Mouse (Mus musculus): ENCODE data around the gene Ncoa4. TPM values are rescaled to one million over a fixed set of nuclear protein-coding genes. Genes with fewer than 3 reads are reported as not detected.
"Not testable (repeated sequence)": the region's sequence is repeated elsewhere in the genome, so short reads cannot be mapped to it uniquely, and the experiment has no call there.

The Ncoa4 gene
- polyA plus RNA-seq, 1 experiment from 2014 or later: 93.6 TPM

GRCm38 (mm10) chr14:32163203-32163888 is 3.7 kb downstream of the Ncoa4 start:
- Histone ChIP-seq H3K4me3 (replicated peaks) (no peak overlapping the region), H3K4me1 (replicated peaks) (peaks cover 36% of the 10 kb centered on the region), H3K4me2 (replicated peaks) (no peak overlapping the region), H3K9me3 (no peaks in the 10 kb centered on the region), H3K36me3 (no peaks in the 10 kb centered on the region), H3K9ac (replicated peaks) (no peak overlapping the region), H3K27me3 (no peaks in the 10 kb centered on the region), H3K27ac (no peak overlapping the region)
- 93% methylated on average over 11 of the region's 11 CpGs for WGBS
- ATAC-seq: no peak

- H3K27ac ChIP-seq: no peak overlapping the region
- no peak for ATAC-seq
- H3K4me2 ChIP-seq (replicated peaks): no peak overlapping the region
- no peaks in the 10 kb centered on the region for H3K36me3 ChIP-seq
- no peaks in the 10 kb centered on the region for H3K27me3 ChIP-seq
- 86% methylated on average over 8 of the region's 8 CpGs for WGBS
- no peak overlapping the region for H3K9ac ChIP-seq (replicated peaks)
- H3K9me3 ChIP-seq: no peaks in the 10 kb centered on the region
- peaks cover 35% of the 10 kb centered on the region for H3K4me1 ChIP-seq (replicated peaks)
- no peak overlapping the region for H3K4me3 ChIP-seq (replicated peaks)
These were observed 4.7 kb downstream of the Ncoa4 start for GRCm38 (mm10) chr14:32164173-32165051.

GRCm38 (mm10) chr14:32165278-32166061 is 5.8 kb downstream of the Ncoa4 start:
- H3K27ac ChIP-seq: 0 out of 2 replicates have a peak overlapping the region, but pooled peaks have one; percentile 51
- peak overlapping the region; percentile 50 for H3K4me3 ChIP-seq (replicated peaks)
- no peaks in the 10 kb centered on the region for H3K9me3 ChIP-seq
- peaks cover 31% of the 10 kb centered on the region for H3K4me1 ChIP-seq (replicated peaks)
- peak overlapping the region; percentile 98 for H3K4me2 ChIP-seq (replicated peaks)
- 1% methylated on average over 42 of the region's 42 CpGs for WGBS
- H3K9ac ChIP-seq (replicated peaks): peak overlapping the region; percentile 65
- H3K27me3 ChIP-seq: no peaks in the 10 kb centered on the region
- ATAC-seq: peak; percentile 30
- H3K36me3 ChIP-seq: no peaks in the 10 kb centered on the region

DNA sequence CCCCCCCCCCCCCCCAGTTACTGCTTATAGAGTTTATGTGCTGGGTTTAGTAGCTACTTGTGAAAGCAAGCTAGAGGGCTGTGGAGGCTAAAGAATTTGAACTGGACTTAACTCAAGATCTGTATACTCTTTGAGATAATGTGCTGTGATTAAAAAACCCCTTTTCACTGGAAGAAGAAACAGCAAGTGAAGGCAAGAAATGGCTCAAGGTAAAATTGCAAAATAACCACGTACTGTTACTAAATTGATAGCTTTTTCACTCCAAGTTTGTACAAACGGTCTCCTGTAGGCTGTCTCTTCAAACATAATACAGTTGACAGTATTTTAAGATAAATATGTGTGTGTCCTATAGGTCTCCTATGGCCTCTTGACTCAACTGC is 6.4 kb downstream of the Ncoa4 start:
- Histone ChIP-seq H3K9me3 (no peaks in the 10 kb centered on the region), H3K9ac (replicated peaks) (no peak overlapping the region), H3K27ac (no peak overlapping the region), H3K4me1 (replicated peaks) (peaks cover 26% of the 10 kb centered on the region), H3K27me3 (no peaks in the 10 kb centered on the region), H3K4me2 (replicated peaks) (peak overlapping the region; percentile 98), H3K4me3 (replicated peaks) (peak overlapping the region; percentile 50; the same call in 1 of the 2 replicates), H3K36me3 (no peaks in the 10 kb centered on the region)
- WGBS: 77% methylated on average over 2 of the region's 2 CpGs
- no peak for ATAC-seq

DNA sequence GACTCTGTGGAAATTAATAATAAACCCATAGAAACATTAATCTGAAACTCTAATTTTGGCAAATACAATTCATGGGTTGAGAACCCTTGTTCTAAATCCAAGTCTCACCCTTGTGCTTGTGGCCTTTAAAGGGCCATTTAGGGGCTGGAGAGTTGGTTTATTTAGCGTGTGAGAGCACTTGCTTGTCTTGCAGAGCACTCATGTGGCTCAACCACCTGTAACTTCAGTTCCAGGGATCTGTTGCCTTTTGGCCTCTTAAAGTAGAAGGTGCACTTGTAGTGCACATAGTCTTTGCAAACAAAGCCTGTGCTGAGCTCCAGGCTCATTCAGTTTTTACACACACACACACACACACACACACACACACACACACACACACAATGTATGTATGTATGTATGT is 7.2 kb downstream of the Ncoa4 start:
- ATAC-seq: no peak
- no peak overlapping the region for H3K9ac ChIP-seq (replicated peaks)
- WGBS: 78% methylated on average over 1 of the region's 1 CpGs
- H3K4me2 ChIP-seq (replicated peaks): no peak overlapping the region
- no peaks in the 10 kb centered on the region for H3K36me3 ChIP-seq
- no peak overlapping the region for H3K4me3 ChIP-seq (replicated peaks)
- H3K27ac ChIP-seq: no peak overlapping the region
- no peaks in the 10 kb centered on the region for H3K9me3 ChIP-seq
- H3K27me3 ChIP-seq: no peaks in the 10 kb centered on the region
- H3K4me1 ChIP-seq (replicated peaks): peaks cover 18% of the 10 kb centered on the region

GRCm38 (mm10) chr14:32167326-32167725 is 7.7 kb downstream of the Ncoa4 start:
- WGBS: 93% methylated on average over 5 of the region's 5 CpGs

GRCm38 (mm10) chr14:32168653-32169231 is 9.1 kb downstream of the Ncoa4 start:
- H3K27ac ChIP-seq: no peak overlapping the region
- H3K9ac ChIP-seq (replicated peaks): no peak overlapping the region
- peaks cover 15% of the 10 kb centered on the region for H3K36me3 ChIP-seq
- 73% methylated on average over 3 of the region's 3 CpGs for WGBS
- H3K4me1 ChIP-seq (replicated peaks): peaks cover 17% of the 10 kb centered on the region
- no peaks in the 10 kb centered on the region for H3K9me3 ChIP-seq
- no peak for ATAC-seq
- H3K4me3 ChIP-seq (replicated peaks): no peak overlapping the region
- H3K27me3 ChIP-seq: no peaks in the 10 kb centered on the region
- H3K4me2 ChIP-seq (replicated peaks): no peak overlapping the region

More at GRCm38 (mm10) chr14:32167326-32167725, 7.7 kb downstream of the Ncoa4 start:
- Histone ChIP-seq H3K27ac (no peak overlapping the region), H3K36me3 (0 out of 2 replicates have a peak, but pooled peaks cover 4% of the 10 kb centered on the region), H3K4me1 (replicated peaks) (peaks cover 17% of the 10 kb centered on the region), H3K4me2 (replicated peaks) (no peak overlapping the region), H3K27me3 (no peaks in the 10 kb centered on the region), H3K9me3 (no peaks in the 10 kb centered on the region), H3K4me3 (replicated peaks) (no peak overlapping the region), H3K9ac (replicated peaks) (no peak overlapping the region)
- ATAC-seq: no peak

- H3K4me1 ChIP-seq (replicated peaks): peaks cover 14% of the 10 kb centered on the region
- no peak overlapping the region for H3K9ac ChIP-seq (replicated peaks)
- ATAC-seq: no peak
- no peak overlapping the region for H3K4me2 ChIP-seq (replicated peaks)
- no peak overlapping the region for H3K27ac ChIP-seq
- H3K27me3 ChIP-seq: no peaks in the 10 kb centered on the region
- 91% methylated on average over 4 of the region's 4 CpGs for WGBS
- no peak overlapping the region for H3K4me3 ChIP-seq (replicated peaks)
- H3K36me3 ChIP-seq: peaks cover 24% of the 10 kb centered on the region
- no peaks in the 10 kb centered on the region for H3K9me3 ChIP-seq
These were observed 10.5 kb downstream of the Ncoa4 start for GRCm38 (mm10) chr14:32170137-32170536.

DNA sequence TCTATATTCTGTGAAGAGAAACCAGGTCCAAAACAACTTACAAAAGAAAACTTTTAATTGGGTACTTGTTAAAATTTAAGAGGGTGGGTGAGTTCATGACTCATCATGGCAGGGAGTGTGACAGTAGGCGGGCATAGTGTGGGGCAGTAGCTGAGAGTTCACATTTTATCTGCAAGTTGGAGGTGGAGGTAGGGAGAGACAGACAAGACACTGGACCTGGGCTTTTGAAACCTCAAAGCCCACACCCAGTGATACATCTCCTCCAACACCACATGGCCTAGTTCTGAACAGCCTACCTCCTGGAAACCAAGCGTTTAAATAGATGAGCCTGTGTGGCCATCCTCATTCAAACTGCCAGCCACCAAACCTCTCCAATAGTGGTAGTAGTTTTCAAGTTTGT is 15.6 kb downstream of the Ncoa4 start:
- no peak for ATAC-seq
- Histone ChIP-seq H3K4me2 (replicated peaks) (no peak overlapping the region), H3K4me3 (replicated peaks) (no peak overlapping the region), H3K36me3 (peaks cover 36% of the 10 kb centered on the region), H3K9me3 (no peaks in the 10 kb centered on the region), H3K27ac (no peak overlapping the region), H3K9ac (replicated peaks) (no peak overlapping the region), H3K4me1 (replicated peaks) (no peaks in the 10 kb centered on the region), H3K27me3 (no peaks in the 10 kb centered on the region)
- WGBS: 93% methylated on average over 2 of the region's 2 CpGs

DNA sequence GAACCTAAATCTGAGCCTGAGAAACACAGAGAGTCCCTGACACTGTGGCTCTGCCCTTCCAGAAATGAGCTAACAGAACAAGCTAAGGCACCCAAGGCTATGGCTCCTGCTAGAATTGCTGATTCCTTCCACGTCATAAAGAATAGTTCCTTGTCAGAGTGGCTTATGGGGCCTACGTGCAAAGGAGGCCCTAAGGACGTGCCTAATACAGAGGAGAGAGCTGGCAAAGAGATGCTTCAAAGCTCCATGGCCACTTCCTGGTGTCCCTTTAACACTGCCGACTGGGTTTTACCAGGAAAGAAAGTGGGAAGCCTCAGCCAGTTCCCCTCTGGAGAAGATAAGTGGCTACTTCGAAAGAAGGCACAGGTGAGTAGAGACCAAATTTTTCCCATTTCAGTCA is 16.9 kb downstream of the Ncoa4 start:
- H3K9ac ChIP-seq (replicated peaks); H3K27me3 ChIP-seq; ATAC-seq; H3K4me3 ChIP-seq (replicated peaks); H3K4me2 ChIP-seq (replicated peaks); H3K27ac ChIP-seq; H3K4me1 ChIP-seq (replicated peaks); H3K9me3 ChIP-seq: not testable (repeated sequence)
- WGBS: 90% methylated on average over 5 of the region's 5 CpGs
- peaks cover 47% of the 10 kb centered on the region for H3K36me3 ChIP-seq

GRCm38 (mm10) chr14:32179393-32180195 is 19.9 kb downstream of the Ncoa4 start:
- Histone ChIP-seq H3K27me3 (no peaks in the 10 kb centered on the region), H3K4me2 (replicated peaks) (no peak overlapping the region), H3K9ac (replicated peaks) (no peak overlapping the region), H3K27ac (no peak overlapping the region), H3K36me3 (peaks cover 53% of the 10 kb centered on the region), H3K9me3 (no peaks in the 10 kb centered on the region), H3K4me3 (replicated peaks) (no peak overlapping the region), H3K4me1 (replicated peaks) (no peaks in the 10 kb centered on the region)
- WGBS: 95% methylated on average over 10 of the region's 10 CpGs
- no peak for ATAC-seq

Measured in midbrain, embryonic 13.5 days (tissue).